Mouse (Mus musculus): ENCODE measurements around the gene Rngtt. TPM values are rescaled to one million over a fixed set of nuclear protein-coding genes. Genes with fewer than 3 reads are reported as not detected.

The Rngtt gene
- polyA plus RNA-seq, 1 experiment from 2014 or later: 21.2 TPM

DNA sequence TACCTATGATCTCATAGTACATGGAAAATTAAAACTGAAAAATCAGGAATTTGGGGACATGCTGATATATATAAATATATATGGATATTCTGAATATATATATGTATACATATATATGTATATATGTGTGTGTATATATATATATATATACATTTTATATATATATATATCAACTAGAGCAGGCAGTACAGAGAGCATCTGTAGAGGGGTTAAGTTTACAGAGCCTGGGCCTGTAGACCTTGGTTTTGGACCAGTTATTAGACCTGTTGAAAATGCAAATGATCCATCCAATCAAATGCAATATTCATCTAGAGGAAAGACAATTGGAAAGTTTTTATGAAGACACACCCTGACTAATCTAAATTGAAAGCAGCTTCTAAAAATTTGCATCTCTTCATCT is 187.5 kb downstream of the Rngtt start:
- Histone ChIP-seq H3K4me3 (no peak overlapping the region), H3K9ac (no peak overlapping the region), H3K4me1 (no peaks in the 10 kb centered on the region), H3K36me3 (peaks cover 12% of the 10 kb centered on the region; the same call in 1 of the 2 replicates), H3K27ac (no peak overlapping the region), H3K4me2 (no peak overlapping the region), H3K27me3 (no peaks in the 10 kb centered on the region), H3K9me3 (no peaks in the 10 kb centered on the region)
- no peak for ATAC-seq (ENCODE audit: insufficient number of reproducible peaks, low FRiP score, low TSS enrichment, low read depth)

DNA sequence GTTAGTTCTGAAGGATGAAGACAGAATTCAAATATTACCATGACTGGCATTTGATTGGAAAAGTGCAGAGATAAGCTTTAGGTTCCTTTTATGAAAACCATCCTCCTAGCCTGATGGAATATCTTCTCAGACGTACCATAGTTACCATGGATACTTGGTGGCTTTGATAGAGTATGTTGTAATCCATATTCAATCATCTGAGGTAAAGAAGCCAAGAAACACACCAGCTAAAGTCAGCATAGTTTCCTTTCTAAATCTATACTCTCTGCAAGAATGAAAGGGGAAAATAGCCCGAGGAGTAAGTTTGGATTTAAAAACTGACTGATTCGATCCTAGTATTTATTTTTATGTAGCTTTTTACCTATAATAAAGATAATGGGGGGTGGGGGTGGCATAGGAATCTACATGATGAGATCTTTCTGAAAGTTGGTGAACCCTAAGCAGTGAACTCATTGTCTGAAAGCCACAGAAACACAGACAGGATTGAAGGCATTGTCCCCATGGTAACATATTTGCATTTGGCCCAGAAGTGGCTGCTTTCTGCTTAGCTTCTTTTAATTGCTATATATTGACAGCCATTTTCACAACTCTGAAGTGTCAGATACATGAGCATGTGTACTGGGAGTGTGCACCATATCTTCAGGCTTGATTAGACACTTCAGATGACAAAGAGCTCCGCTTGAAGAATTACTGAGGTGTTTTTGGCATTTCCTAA is 188.2 kb downstream of the Rngtt start:
- Histone ChIP-seq H3K9ac (no peak overlapping the region), H3K4me1 (no peaks in the 10 kb centered on the region), H3K36me3 (peaks cover 12% of the 10 kb centered on the region; the same call in 1 of the 2 replicates), H3K27ac (no peak overlapping the region), H3K9me3 (no peaks in the 10 kb centered on the region), H3K4me2 (no peak overlapping the region), H3K27me3 (no peaks in the 10 kb centered on the region), H3K4me3 (no peak overlapping the region)
- ATAC-seq (ENCODE audit: insufficient number of reproducible peaks, low FRiP score, low TSS enrichment, low read depth): no peak
- WGBS: 80% methylated on average over 4 of the region's 4 CpGs

DNA sequence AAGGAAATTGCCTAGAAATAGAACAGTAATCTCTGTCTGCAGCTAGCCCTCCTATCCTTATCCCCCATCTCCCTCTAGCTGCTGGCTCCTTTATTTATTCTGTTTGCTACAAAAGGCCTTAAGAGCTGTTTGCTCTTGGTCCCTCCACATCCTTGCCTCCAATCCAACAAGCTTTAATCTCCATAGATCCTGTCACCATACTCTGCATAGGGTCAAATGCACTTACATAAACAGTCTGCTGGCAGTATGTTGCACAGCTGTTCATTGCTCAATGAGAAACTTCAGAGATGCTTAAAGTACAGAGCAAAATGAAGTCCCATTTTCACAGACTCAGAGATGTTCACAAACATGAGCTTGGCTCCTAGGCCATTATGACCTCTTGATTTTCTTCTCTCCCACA is 196.5 kb downstream of the Rngtt start:
- no peak for ATAC-seq (ENCODE audit: insufficient number of reproducible peaks, low FRiP score, low TSS enrichment, low read depth)
- Histone ChIP-seq H3K4me1 (no peaks in the 10 kb centered on the region), H3K4me3 (no peak overlapping the region), H3K4me2 (no peak overlapping the region), H3K9ac (no peak overlapping the region), H3K27ac (no peak overlapping the region), H3K27me3 (no peaks in the 10 kb centered on the region), H3K36me3 (peaks cover 7% of the 10 kb centered on the region; the same call in 1 of the 2 replicates), H3K9me3 (no peaks in the 10 kb centered on the region)

DNA sequence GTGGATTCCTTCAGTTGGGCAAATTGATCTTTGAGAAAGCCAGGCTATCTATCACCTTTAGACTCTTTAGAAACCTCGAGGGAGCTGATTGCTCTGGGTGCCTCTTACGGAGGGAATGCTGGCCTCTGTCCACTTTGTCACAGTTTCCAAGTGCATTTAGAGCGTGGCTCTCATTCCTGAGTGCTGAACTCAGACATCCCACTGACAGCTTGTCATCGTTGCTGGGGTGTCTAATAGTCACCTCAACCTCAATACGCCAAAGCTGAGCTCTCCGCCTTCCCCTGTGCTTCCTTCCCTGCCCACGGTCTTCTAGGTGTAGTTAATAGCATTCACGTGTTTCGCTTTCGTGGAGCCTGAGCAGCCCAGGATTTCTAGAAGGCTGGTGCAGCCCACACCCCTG is 200.4 kb downstream of the Rngtt start:
- H3K9me3 ChIP-seq: no peaks in the 10 kb centered on the region
- no peak overlapping the region for H3K4me2 ChIP-seq
- 79% methylated on average over 10 of the region's 10 CpGs for WGBS
- no peak overlapping the region for H3K27ac ChIP-seq
- H3K27me3 ChIP-seq: no peaks in the 10 kb centered on the region
- no peaks in the 10 kb centered on the region for H3K4me1 ChIP-seq
- no peak overlapping the region for H3K4me3 ChIP-seq
- H3K9ac ChIP-seq: no peak overlapping the region
- no peak for ATAC-seq (ENCODE audit: insufficient number of reproducible peaks, low FRiP score, low TSS enrichment, low read depth)
- no peaks in the 10 kb centered on the region; the same call in 1 of the 2 replicates for H3K36me3 ChIP-seq

DNA sequence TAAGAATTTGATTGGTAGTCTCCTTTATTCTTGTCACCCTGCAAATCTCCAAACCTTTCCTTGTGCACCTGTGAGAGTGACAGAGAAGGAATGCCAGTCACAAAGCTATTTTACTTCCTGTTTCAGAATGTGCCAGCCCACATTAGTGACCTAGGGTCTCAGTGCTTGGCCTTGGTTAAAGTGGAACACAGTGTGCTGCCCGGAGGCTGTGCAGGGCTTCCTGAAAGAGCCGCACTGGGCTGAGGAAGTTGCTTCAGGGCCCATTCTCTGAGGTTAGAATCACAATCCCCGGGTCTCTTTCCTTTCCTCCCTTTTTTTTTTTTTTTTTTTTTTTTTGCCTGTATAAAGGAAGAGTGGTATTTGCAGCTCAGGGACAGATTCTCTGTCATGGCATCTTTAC is 203.3 kb downstream of the Rngtt start:
- no peak overlapping the region for H3K27ac ChIP-seq
- no peaks in the 10 kb centered on the region for H3K4me1 ChIP-seq
- H3K4me3 ChIP-seq: no peak overlapping the region
- H3K36me3 ChIP-seq: no peaks in the 10 kb centered on the region
- 62% methylated on average over 3 of the region's 3 CpGs for WGBS
- ATAC-seq (ENCODE audit: insufficient number of reproducible peaks, low FRiP score, low TSS enrichment, low read depth): no peak
- H3K9me3 ChIP-seq: no peaks in the 10 kb centered on the region
- no peaks in the 10 kb centered on the region for H3K27me3 ChIP-seq
- no peak overlapping the region for H3K4me2 ChIP-seq
- no peak overlapping the region for H3K9ac ChIP-seq

DNA sequence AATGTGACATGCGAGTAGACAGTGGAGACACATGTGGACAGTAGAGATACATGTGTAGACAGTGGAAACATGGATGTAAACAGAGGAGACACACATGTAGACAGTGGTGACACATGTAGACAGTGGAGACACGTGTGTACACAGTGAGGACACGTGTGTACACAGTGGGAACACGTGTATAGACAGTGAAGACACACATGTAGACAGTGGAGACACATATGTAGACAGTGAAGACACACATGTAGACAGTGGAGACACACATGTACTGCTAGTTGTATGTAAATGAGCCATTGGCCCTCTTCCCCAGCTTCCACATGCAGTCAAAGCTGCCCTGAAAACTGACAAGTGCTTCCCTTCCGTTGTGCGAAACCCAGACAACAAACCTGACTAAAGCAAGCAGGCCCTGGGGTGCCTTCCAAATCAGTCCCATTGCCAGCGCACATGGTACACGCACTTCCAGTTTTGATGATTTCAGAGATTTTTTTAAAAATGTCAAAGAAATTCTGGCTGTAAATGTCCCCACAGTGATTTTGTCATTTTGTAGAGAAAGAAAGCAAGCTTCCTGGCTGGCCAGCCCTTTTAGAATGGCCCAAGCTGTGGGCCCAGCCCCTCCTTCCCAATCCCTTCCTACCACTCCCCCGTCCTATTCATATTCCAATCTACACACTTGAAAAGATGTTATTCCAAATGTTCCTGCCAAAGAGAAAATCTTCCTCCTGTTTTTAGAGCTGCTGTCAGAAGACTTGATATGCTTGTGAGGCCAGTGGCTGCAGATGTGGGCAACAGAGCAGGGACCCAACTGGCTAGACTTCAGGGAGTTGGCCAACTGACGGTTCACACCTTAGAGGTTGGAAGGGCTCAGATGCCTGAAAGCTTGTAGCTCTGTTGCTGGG is 204.2 kb downstream of the Rngtt start:
- no peaks in the 10 kb centered on the region for H3K9me3 ChIP-seq
- no peak for ATAC-seq (ENCODE audit: insufficient number of reproducible peaks, low FRiP score, low TSS enrichment, low read depth)
- H3K4me2 ChIP-seq: no peak overlapping the region
- H3K4me3 ChIP-seq: no peak overlapping the region
- H3K4me1 ChIP-seq: no peaks in the 10 kb centered on the region
- 85% methylated on average over 10 of the region's 10 CpGs for WGBS
- H3K9ac ChIP-seq: no peak overlapping the region
- H3K36me3 ChIP-seq: no peaks in the 10 kb centered on the region
- no peaks in the 10 kb centered on the region for H3K27me3 ChIP-seq
- no peak overlapping the region for H3K27ac ChIP-seq

DNA sequence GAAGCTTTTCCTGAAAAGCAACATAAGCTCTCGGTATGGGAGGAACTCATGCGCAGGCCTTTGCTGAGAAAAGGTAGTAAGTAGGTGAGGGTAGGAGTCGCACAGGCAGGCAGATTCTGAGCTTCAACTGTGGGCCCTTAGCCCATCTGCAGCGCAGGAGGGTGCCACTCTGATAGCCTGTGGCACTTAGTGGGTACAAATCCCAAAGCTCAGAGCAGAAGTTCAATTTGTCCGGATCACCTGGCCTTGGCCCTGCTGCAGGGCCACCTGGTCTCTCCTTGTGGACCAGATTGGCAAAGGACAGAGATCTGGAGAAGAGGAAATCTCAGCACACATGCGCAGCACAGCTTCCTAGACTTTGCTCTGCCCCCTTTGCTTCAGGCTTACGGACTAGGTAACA is 210.1 kb downstream of the Rngtt start:
- H3K4me1 ChIP-seq: peaks cover 2% of the 10 kb centered on the region; the same call in 1 of the 2 replicates
- H3K36me3 ChIP-seq: no peaks in the 10 kb centered on the region
- no peak for ATAC-seq (ENCODE audit: insufficient number of reproducible peaks, low FRiP score, low TSS enrichment, low read depth)
- H3K4me2 ChIP-seq: no peak overlapping the region
- no peaks in the 10 kb centered on the region for H3K27me3 ChIP-seq
- H3K9me3 ChIP-seq: no peaks in the 10 kb centered on the region
- no peak overlapping the region for H3K9ac ChIP-seq
- WGBS: 81% methylated on average over 7 of the region's 7 CpGs
- no peak overlapping the region for H3K27ac ChIP-seq
- no peak overlapping the region for H3K4me3 ChIP-seq

DNA sequence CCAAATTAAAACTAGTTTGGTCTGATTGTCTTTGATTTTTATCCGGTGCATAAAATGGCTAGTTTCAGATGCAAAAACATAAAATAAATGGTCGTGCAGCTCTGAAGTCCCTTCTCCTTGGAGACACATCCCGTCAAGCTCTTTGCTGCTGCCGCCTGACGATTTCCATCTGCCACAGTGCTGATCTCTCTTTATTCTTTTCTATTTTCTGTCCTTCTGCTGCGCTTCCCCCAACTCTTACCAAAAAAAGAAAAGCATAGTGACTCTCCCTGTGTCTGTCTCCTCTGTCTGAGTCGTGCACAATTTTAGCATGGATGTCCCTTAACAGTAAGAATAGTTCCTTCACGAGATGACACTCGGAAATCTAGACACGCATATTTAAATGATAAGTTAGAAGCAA is 210.8 kb downstream of the Rngtt start:
- 76% methylated on average over 10 of the region's 10 CpGs for WGBS

DNA sequence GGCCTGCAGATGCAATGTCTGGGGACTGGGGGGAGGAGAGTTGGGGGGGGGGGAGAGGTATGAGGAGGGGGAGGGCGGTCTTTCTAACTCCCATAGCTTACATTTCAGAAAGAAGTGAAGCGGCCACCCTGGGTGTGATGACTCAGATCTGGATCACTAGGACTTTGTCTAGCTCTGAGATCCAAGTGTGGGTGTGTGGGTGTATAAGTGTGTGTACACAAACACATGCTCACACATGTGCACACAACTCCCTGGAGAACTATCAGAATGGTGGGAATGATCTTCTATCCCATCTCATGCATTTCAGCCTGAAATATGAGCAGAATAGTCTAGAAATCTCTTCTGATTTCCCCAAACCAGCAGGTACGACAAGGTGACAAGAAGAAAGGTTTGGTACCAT is 213.7 kb downstream of the Rngtt start:
- Histone ChIP-seq H3K4me2 (no peak overlapping the region), H3K27ac (no peak overlapping the region), H3K4me1 (peaks cover 2% of the 10 kb centered on the region; the same call in 1 of the 2 replicates), H3K9ac (no peak overlapping the region), H3K36me3 (no peaks in the 10 kb centered on the region), H3K27me3 (no peaks in the 10 kb centered on the region), H3K9me3 (no peaks in the 10 kb centered on the region), H3K4me3 (no peak overlapping the region)
- no peak for ATAC-seq (ENCODE audit: insufficient number of reproducible peaks, low FRiP score, low TSS enrichment, low read depth)
- WGBS: 92% methylated on average over 3 of the region's 3 CpGs

More for the DNA sequence above, 210.8 kb downstream of the Rngtt start:
- H3K4me1 ChIP-seq: peaks cover 2% of the 10 kb centered on the region; the same call in 1 of the 2 replicates
- H3K4me2 ChIP-seq: no peak overlapping the region
- H3K4me3 ChIP-seq: no peak overlapping the region
- H3K36me3 ChIP-seq: no peaks in the 10 kb centered on the region
- H3K9ac ChIP-seq: no peak overlapping the region
- H3K9me3 ChIP-seq: no peaks in the 10 kb centered on the region
- H3K27me3 ChIP-seq: no peaks in the 10 kb centered on the region
- no peak for ATAC-seq (ENCODE audit: insufficient number of reproducible peaks, low FRiP score, low TSS enrichment, low read depth)
- no peak overlapping the region for H3K27ac ChIP-seq

DNA sequence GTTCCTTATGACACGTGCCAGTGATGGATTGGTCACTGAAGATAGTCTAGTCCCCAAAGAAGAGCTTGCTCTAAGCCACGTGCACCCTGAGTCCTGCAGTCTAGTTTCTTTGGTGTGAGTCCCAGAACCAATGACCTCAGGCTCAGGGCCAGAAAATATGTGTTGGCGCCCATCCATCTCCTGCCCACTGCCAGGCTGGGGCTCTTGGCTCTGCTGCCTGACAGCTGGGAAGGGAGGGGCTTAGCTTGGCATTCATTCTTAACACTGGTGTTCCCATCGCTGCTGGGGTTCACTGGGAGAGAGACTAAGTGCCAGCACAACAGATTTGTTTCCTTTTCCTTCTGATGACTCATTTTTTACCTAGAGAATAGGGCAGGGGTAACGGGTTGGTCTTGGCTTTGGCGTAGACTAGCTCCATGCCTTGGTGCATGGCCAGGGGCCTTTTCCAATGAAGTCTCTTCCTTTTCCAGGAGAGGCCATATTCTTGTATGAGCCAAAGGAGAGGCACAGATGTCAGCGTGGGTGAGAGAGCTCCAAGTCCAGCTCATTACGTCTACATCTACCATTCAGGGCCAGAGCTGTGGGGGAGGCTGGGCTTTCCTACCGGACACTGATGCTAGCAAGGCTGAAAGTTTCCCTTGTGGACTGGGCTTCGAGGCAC is 214.5 kb downstream of the Rngtt start:
- Histone ChIP-seq H3K36me3 (no peaks in the 10 kb centered on the region), H3K9ac (no peak overlapping the region), H3K27me3 (no peaks in the 10 kb centered on the region), H3K4me2 (no peak overlapping the region), H3K27ac (no peak overlapping the region), H3K4me3 (no peak overlapping the region), H3K9me3 (no peaks in the 10 kb centered on the region), H3K4me1 (peaks cover 2% of the 10 kb centered on the region; the same call in 1 of the 2 replicates)
- WGBS: 79% methylated on average over 10 of the region's 10 CpGs
- ATAC-seq (ENCODE audit: insufficient number of reproducible peaks, low FRiP score, low TSS enrichment, low read depth): no peak

DNA sequence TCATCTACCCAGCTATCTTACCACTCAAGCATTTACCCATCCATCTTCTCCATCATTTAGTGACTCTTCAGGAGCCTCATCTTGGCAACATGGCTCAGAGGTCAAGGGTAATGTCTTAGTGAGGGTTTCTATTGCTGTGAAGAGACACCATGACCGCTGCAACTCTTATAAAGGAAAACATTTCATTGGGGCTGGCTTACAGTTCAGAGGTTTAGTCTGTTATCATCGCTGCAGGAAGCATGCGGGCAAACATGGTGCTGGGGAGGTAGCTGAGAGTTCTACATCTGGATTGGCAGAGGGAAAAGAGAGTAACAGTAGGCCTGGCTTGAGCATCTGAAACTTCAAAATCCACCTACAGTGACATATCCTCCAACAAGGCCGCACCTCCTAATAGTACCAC is 215.2 kb downstream of the Rngtt start:
- H3K4me3 ChIP-seq: no peak overlapping the region
- no peaks in the 10 kb centered on the region for H3K36me3 ChIP-seq
- H3K4me2 ChIP-seq: no peak overlapping the region
- 95% methylated on average over 4 of the region's 4 CpGs for WGBS
- no peak overlapping the region for H3K9ac ChIP-seq
- no peaks in the 10 kb centered on the region for H3K27me3 ChIP-seq
- no peak overlapping the region for H3K27ac ChIP-seq
- no peak for ATAC-seq (ENCODE audit: insufficient number of reproducible peaks, low FRiP score, low TSS enrichment, low read depth)
- H3K4me1 ChIP-seq: peaks cover 2% of the 10 kb centered on the region; the same call in 1 of the 2 replicates
- no peaks in the 10 kb centered on the region for H3K9me3 ChIP-seq

DNA sequence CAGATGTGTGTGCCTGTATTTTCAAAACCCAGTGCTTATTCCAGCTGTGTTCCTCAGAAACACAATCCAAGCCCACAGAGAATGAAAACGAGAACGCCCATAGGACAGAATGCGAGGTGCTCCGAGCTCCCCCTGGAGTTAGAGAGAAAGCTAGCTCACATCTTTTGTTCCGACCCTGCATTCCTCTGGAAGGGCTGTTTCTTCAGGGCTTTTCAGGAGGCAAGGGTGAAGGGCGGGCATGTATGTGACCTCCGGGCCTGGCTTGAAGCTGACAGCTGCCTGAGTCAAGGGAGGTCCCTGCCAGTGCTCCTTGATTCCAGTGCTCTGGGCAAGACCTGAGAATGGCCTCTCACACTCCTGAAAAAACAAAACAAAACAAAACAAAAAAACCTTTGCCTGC is 216.0 kb downstream of the Rngtt start:
- Histone ChIP-seq H3K9ac (no peak overlapping the region), H3K27ac (no peak overlapping the region), H3K4me2 (no peak overlapping the region), H3K4me3 (no peak overlapping the region), H3K4me1 (peaks cover 2% of the 10 kb centered on the region; the same call in 1 of the 2 replicates), H3K9me3 (no peaks in the 10 kb centered on the region), H3K27me3 (no peaks in the 10 kb centered on the region), H3K36me3 (no peaks in the 10 kb centered on the region)
- ATAC-seq (ENCODE audit: insufficient number of reproducible peaks, low FRiP score, low TSS enrichment, low read depth): no peak
- WGBS: 43% methylated on average over 7 of the region's 7 CpGs
